Mouse (Mus musculus): ENCODE data around the gene Rasa4. TPM values are rescaled to one million over a fixed set of nuclear protein-coding genes. Genes with fewer than 3 reads are reported as not detected.
"Not testable (repeated sequence)": the region's sequence is repeated elsewhere in the genome, so short reads cannot be mapped to it uniquely, and the experiment has no call there.

The Rasa4 gene
- polyA plus RNA-seq, 1 experiment from 2014 or later, result 13.7 TPM

GRCm38 (mm10) chr5:136091927-136092326 is 8.2 kb downstream of the Rasa4 start:
- H3K4me2 ChIP-seq (replicated peaks), result no peak overlapping the region
- H3K27me3 ChIP-seq, result peaks cover 7% of the 10 kb centered on the region
- H3K4me3 ChIP-seq, result no peak overlapping the region
- ATAC-seq (ENCODE audit: insufficient number of reproducible peaks, insufficient read depth, low FRiP score, low TSS enrichment), result no peak
- WGBS, result 60% methylated on average over 5 of the region's 5 CpGs
- H3K36me3 ChIP-seq, result no peaks in the 10 kb centered on the region
- no peaks in the 10 kb centered on the region for H3K4me1 ChIP-seq
- H3K9ac ChIP-seq, result no peak overlapping the region
- H3K9me3 ChIP-seq, result no peaks in the 10 kb centered on the region
- H3K27ac ChIP-seq, result no peak overlapping the region

DNA sequence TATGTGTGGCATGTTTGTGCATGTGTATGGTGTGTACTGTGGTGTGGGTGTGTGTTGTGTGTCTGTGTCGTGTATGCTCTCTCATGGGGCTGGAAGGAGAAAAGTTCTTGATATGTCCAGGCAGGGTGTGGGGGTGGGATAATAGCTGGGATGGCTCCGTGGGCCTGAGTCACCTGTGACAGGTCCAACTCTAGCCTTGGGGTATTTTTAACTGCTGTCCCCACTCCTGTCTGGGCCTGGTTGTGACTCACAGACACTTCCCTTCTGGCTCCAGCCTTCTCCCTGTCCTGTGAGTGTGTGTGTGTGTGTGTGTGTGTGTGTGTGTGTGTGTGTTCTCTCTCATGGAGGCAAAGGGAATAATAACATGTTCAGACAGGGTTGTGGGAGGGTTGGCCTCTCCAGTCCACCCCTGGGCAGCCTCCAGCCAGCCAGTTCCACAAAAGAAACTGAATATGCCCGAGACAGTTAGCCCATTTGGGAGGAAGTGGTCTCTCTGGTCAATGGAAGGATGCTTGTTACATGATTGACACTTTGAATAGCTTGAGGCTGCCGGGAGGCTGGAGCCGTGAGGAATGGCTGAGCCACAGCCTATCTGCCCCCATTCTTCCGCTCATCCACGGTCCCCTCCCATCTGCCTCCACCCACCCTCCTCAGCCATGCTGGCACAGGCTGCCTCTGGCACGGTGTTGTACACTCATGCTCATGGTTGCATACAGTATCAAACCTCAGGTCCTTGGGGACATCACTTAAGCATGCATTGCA is 10.7 kb downstream of the Rasa4 start:
- no peak overlapping the region for H3K9ac ChIP-seq
- no peak overlapping the region for H3K4me3 ChIP-seq
- no peak overlapping the region for H3K4me2 ChIP-seq (replicated peaks)
- H3K36me3 ChIP-seq, result no peaks in the 10 kb centered on the region
- no peaks in the 10 kb centered on the region for H3K9me3 ChIP-seq
- 50% methylated on average over 8 of the region's 8 CpGs for WGBS
- H3K27me3 ChIP-seq, result peaks cover 6% of the 10 kb centered on the region; the same call in 1 of the 2 replicates
- ATAC-seq (ENCODE audit: insufficient number of reproducible peaks, insufficient read depth, low FRiP score, low TSS enrichment), result no peak
- no peaks in the 10 kb centered on the region for H3K4me1 ChIP-seq
- H3K27ac ChIP-seq, result no peak overlapping the region

GRCm38 (mm10) chr5:136095089-136095488 is 11.4 kb downstream of the Rasa4 start:
- no peak overlapping the region for H3K27ac ChIP-seq
- H3K9ac ChIP-seq, result no peak overlapping the region
- H3K4me3 ChIP-seq, result no peak overlapping the region
- no peaks in the 10 kb centered on the region for H3K4me1 ChIP-seq
- H3K9me3 ChIP-seq, result no peaks in the 10 kb centered on the region
- no peak overlapping the region for H3K4me2 ChIP-seq (replicated peaks)
- WGBS, result 81% methylated on average over 7 of the region's 7 CpGs
- no peaks in the 10 kb centered on the region for H3K36me3 ChIP-seq
- 0 out of 2 replicates have a peak, but pooled peaks cover 6% of the 10 kb centered on the region for H3K27me3 ChIP-seq
- ATAC-seq (ENCODE audit: insufficient number of reproducible peaks, insufficient read depth, low FRiP score, low TSS enrichment), result no peak

DNA sequence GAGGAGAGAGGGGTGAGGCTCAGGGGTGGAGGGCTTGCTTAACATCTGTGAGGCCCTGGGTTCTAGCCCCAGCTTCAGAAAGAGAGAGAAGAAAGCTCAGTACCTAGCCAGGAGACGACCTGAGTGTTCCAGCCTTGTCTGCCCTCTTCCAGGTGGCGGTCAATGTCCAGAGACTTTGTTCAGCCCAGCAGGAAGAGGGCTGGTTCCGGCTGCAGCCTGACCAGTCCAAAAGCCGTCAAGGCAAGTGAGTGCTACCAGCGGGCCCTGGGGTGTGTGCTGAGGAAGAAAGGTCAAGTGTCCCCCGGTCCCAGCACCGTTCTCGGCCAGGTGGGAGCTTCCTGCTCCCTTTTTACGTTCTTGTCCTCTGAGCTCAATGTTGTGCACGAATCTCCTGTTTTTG is 14.8 kb downstream of the Rasa4 start:
- 76% methylated on average over 10 of the region's 10 CpGs for WGBS
- Histone ChIP-seq H3K27ac (no peak overlapping the region), H3K4me1 (peaks cover 7% of the 10 kb centered on the region; the same call in 1 of the 2 replicates), H3K4me2 (replicated peaks) (no peak overlapping the region), H3K4me3 (no peak overlapping the region), H3K36me3 (no peaks in the 10 kb centered on the region), H3K27me3 (peaks cover 30% of the 10 kb centered on the region; the same call in 1 of the 2 replicates), H3K9me3 (no peaks in the 10 kb centered on the region), H3K9ac (no peak overlapping the region)
- ATAC-seq (ENCODE audit: insufficient number of reproducible peaks, insufficient read depth, low FRiP score, low TSS enrichment), result no peak

GRCm38 (mm10) chr5:136102099-136102820 is 18.5 kb downstream of the Rasa4 start:
- no peaks in the 10 kb centered on the region for H3K36me3 ChIP-seq
- H3K9ac ChIP-seq, result peak overlapping the region; percentile 36
- peak; percentile 59; the same call in 1 of the 2 replicates for ATAC-seq (ENCODE audit: insufficient number of reproducible peaks, insufficient read depth, low FRiP score, low TSS enrichment)
- no peak overlapping the region for H3K27ac ChIP-seq
- peak overlapping the region; percentile 62 for H3K4me2 ChIP-seq (replicated peaks)
- peaks cover 7% of the 10 kb centered on the region; the same call in 1 of the 2 replicates for H3K4me1 ChIP-seq
- WGBS, result 7% methylated on average over 41 of the region's 41 CpGs
- H3K9me3 ChIP-seq, result no peaks in the 10 kb centered on the region
- H3K27me3 ChIP-seq, result peaks cover 28% of the 10 kb centered on the region; the same call in 1 of the 2 replicates
- H3K4me3 ChIP-seq, result peak overlapping the region; percentile 28

- Histone ChIP-seq H3K9me3 (no peaks in the 10 kb centered on the region), H3K27me3 (peaks cover 26% of the 10 kb centered on the region; the same call in 1 of the 2 replicates), H3K27ac (no peak overlapping the region), H3K4me1 (peaks cover 7% of the 10 kb centered on the region; the same call in 1 of the 2 replicates), H3K36me3 (no peaks in the 10 kb centered on the region), H3K9ac (no peak overlapping the region), H3K4me2 (replicated peaks) (no peak overlapping the region), H3K4me3 (no peak overlapping the region)
- no peak for ATAC-seq (ENCODE audit: insufficient number of reproducible peaks, insufficient read depth, low FRiP score, low TSS enrichment)
- 70% methylated on average over 5 of the region's 5 CpGs for WGBS
These were observed 20.8 kb downstream of the Rasa4 start for GRCm38 (mm10) chr5:136104511-136104910.

DNA sequence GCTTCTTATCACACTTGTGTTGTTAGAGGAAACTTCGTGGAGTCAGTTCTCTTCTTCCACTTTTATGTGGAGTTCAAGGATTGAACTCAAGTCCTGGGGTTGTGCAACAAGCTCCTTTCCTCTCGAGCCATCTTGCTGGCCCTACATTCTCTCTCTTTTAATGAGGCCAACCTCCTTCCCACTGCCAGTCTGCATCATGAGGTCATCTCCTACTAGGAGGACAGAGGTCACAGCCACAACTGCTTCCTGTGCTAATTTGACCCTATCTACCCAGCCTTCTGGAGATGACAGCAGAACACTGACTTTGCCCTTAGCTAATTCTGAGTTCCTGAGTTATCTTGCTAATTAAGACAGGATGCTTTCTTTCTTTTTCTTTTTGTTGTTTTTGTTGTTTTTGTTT is 24.8 kb downstream of the Rasa4 start:
- Histone ChIP-seq H3K27me3 (0 out of 2 replicates have a peak, but pooled peaks cover 2% of the 10 kb centered on the region), H3K4me3 (no peak overlapping the region), H3K9me3 (no peaks in the 10 kb centered on the region), H3K4me2 (replicated peaks) (no peak overlapping the region), H3K4me1 (no peaks in the 10 kb centered on the region), H3K27ac (no peak overlapping the region), H3K9ac (no peak overlapping the region), H3K36me3 (no peaks in the 10 kb centered on the region)
- WGBS, result 39% methylated on average over 2 of the region's 2 CpGs
- no peak for ATAC-seq (ENCODE audit: insufficient number of reproducible peaks, insufficient read depth, low FRiP score, low TSS enrichment)

DNA sequence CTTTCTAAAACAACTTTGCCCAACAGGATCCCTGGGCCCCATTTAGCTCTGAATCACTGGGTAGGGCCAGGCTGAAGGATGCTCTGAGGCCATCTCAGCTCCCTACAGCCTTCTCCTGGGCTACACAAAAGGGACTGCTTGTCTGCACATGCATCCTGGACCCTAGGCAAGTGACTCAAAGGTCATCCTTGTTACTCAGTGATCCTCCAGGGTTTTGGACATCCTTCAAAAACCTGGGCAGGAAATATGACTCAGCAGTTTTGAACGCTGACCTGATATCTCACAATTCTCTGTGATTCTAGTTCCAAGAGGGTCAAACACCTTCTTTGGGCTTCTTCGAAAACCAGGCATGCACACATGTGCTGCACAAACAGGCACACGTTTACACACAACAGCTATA is 25.3 kb downstream of the Rasa4 start:
- H3K4me3 ChIP-seq, result no peak overlapping the region
- 75% methylated on average over 3 of the region's 3 CpGs for WGBS
- no peaks in the 10 kb centered on the region for H3K4me1 ChIP-seq
- no peak overlapping the region for H3K4me2 ChIP-seq (replicated peaks)
- no peaks in the 10 kb centered on the region for H3K27me3 ChIP-seq
- H3K27ac ChIP-seq, result no peak overlapping the region
- no peaks in the 10 kb centered on the region for H3K9me3 ChIP-seq
- H3K9ac ChIP-seq, result no peak overlapping the region
- H3K36me3 ChIP-seq, result no peaks in the 10 kb centered on the region
- no peak for ATAC-seq (ENCODE audit: insufficient number of reproducible peaks, insufficient read depth, low FRiP score, low TSS enrichment)

DNA sequence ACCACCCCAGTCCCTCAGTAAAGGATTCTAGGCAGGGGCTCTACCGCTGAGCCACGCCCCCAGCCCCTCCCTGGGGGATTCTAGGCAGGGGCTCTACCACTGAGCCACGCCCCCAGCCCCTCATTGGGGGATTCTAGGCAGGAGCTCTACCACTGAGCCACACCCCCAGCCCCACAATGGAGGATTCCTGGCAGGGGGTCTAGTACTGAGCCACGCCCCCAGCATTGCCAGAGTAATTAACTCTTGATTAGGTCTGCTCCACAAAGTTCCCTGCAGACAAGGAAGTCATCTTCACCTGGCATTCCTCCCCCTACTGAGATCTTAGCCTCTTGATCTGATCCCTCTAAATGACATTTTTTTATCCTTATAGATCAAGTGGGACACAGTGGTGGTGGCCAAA is 29.8 kb downstream of the Rasa4 start:
- 38% methylated on average over 4 of the region's 4 CpGs for WGBS
- H3K4me2 ChIP-seq (replicated peaks); H3K9ac ChIP-seq; H3K4me3 ChIP-seq; ATAC-seq (ENCODE audit: insufficient number of reproducible peaks, insufficient read depth, low FRiP score, low TSS enrichment); H3K27ac ChIP-seq; H3K36me3 ChIP-seq; H3K27me3 ChIP-seq; H3K9me3 ChIP-seq: not testable (repeated sequence)
- peaks cover 17% of the 10 kb centered on the region for H3K4me1 ChIP-seq

DNA sequence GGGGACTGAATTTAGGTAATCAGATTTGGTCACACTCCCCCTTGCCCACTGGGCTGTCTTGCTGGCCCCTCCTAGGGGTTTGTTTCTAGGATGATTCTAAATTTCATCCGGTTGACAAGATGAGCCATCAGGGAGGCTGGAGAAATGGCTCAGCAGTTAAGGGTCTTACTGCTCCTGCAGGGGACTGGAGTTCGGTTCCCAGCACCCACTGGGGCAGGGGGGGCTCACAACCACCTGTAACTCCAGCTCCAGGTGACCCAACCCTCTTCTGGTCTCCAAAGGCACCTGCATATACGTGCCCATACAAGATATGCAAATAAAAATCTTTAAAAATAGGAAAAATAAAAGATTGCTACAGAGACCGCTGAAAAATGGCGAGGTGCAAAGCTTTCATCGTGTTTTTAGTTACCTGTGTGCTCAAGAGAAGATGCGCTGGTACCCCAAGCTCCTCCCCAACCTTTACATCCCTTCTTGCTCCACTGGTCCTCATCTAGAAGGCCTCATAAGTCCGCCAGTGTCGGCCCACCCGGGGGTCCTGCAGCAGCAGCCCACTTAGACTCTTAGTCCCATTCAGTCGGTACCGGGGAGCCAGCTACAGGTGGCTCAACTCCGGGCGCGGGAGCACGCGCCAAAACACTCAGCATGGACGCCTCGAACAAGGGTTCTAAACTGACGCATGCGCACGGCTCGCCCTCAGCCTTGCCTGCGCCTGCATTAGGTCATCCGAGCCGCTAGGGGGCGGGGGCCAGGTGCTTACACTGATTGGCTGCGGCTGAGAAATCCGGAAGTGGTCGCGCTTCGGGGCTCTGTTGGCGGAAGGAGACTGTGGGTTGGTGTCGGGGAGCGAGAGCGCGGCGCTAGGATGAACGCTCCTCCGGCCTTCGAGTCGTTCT is 32.4 kb downstream of the Rasa4 start, which contains the start of gene Polr2j:
Polr2j (plus strand) TSS at position 741 of the 893 bp plus-strand sequence.
- peak within 1 kb of the TSS; percentile 92 for H3K4me2 ChIP-seq (replicated peaks)
- peak; percentile 84 for ATAC-seq (ENCODE audit: insufficient number of reproducible peaks, insufficient read depth, low FRiP score, low TSS enrichment)
- peak within 1 kb of the TSS; percentile 55; the same call in 1 of the 2 replicates for H3K27ac ChIP-seq
- WGBS, result 3% methylated on average over 42 of the region's 42 CpGs
- no peaks in the 10 kb centered on the region for H3K9me3 ChIP-seq
- H3K4me3 ChIP-seq, result peak within 1 kb of the TSS; percentile 93
- no peaks in the 10 kb centered on the region for H3K27me3 ChIP-seq
- H3K4me1 ChIP-seq, result peaks cover 17% of the 10 kb centered on the region
- H3K36me3 ChIP-seq, result peaks cover 19% of the 10 kb centered on the region
- H3K9ac ChIP-seq, result peak within 1 kb of the TSS; percentile 81

DNA sequence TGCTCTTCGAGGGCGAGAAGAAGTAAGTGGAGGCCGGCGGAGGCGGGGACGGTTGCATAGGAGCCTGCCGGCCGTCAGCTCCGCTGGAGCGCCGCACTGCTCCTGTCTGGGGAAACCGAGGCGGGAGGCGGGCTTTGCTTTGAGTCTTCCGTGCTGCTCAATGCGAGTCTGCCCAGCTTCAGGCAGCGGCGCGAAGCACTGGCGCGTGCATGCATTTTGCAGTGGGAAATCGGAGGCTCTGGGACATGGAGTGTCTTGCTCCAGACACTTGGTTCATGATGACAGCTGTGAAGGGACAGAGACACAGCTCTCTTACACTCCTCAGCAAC is 33.0 kb downstream of the Rasa4 start:
- Histone ChIP-seq H3K36me3 (peaks cover 25% of the 10 kb centered on the region), H3K4me1 (peaks cover 17% of the 10 kb centered on the region), H3K27me3 (no peaks in the 10 kb centered on the region), H3K27ac (peak overlapping the region; percentile 55; the same call in 1 of the 2 replicates), H3K9ac (peak overlapping the region; percentile 81), H3K9me3 (no peaks in the 10 kb centered on the region), H3K4me3 (peak overlapping the region; percentile 93), H3K4me2 (replicated peaks) (peak overlapping the region; percentile 92)
- ATAC-seq (ENCODE audit: insufficient number of reproducible peaks, insufficient read depth, low FRiP score, low TSS enrichment), result peak; percentile 37; the same call in 1 of the 2 replicates
- whole genome bisulfite sequencing, result 0% methylated on average over 22 of the region's 22 CpGs

All from embryonic facial prominence, embryonic 12.5 days (tissue).